10 mouse cellular contexts compared by ENCODE assay signal in the genomic region with DNA sequence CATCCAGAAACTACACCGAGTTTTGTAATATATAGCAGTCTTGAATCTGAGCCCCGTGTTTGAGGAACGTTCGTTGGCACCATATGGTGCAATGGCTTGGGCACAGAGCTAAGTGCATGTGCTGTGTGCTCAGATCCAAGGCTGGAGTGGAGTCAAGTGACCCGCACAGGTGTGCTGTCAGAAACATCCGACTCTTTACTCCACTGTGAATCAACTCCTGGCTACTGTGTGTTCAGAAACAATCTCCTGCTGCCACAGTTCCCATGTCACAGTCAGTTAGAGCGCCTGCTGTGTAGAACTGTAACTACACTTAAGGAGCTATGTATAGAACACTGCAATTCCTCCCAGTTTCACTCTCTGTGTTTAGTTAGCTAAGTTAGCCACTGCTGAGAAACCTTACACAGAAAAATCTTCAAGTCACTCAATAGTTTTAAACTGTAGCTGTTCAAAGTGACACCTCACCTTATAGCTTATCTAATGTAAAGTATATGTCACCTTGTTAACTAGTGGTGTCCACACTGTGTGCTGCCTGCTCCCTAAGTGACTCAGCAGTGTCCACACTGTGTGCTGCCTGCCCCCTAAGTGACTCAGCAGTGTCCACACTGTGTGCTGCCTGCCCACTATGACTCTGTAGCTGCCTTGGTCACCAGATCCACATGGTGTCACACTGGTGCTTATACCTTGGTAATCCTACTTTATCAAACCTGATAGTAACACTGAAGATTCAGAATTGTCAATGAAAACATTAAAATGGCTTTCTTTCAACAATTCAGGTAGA. TPM values are rescaled to one million over a fixed set of nuclear protein-coding genes. Genes with fewer than 3 reads are reported as not detected.
A peak's percentile ranks its signal among the peaks of the same experiment; 100 is the strongest.
DNase-seq lines count a peak whose midpoint lies in the region; ATAC-seq and TF ChIP-seq lines count a peak whose summit lies in the region.
"Had no signal": no experiment of that assay in that cellular context is flagged by ENCODE, and none has a peak within 500 bp of the region (broad histone marks: within the 10 kb centered on the region; RNA-seq: fewer than 3 reads in every experiment).

No protein-coding gene starts in this region.

- H3K9ac ChIP-seq in forebrain, embryonic 14.5 days (ENCODE audit: low read length) = no peak overlapping the region
- H3K9ac ChIP-seq in forebrain, embryonic 11.5 days (ENCODE audit: low read length) = no peak overlapping the region
- H3K9ac ChIP-seq in forebrain, postnatal 0 days = no peak overlapping the region
- H3K9ac ChIP-seq in stomach, embryonic 16.5 days (ENCODE audit: low read length) = no peak overlapping the region
- H3K9ac ChIP-seq: embryonic facial prominence, embryonic 15.5 days had no signal

- no peak for DNase-seq in forebrain, embryonic 14.5 days (ENCODE audit: low spot score)
- DNase-seq in forebrain, embryonic 11.5 days (ENCODE audit: low spot score) = no peak
- peak; percentile 33 to 53 for DNase-seq in lung, adult 18-20 months
- no peak for DNase-seq in lung, postnatal 25 days (ENCODE audit: low spot score)
- peak; percentile 42 for DNase-seq in forebrain, postnatal 0 days
- no peak for DNase-seq in kidney, adult 2 months
- DNase-seq: midbrain, embryonic 14.5 days had no signal

- no peak for TF ChIP-seq POLR2A in kidney, adult 2 months (IDR thresholded peaks at IDR 0.05; ENCODE audit: low read depth, low read length)

- 78% methylated on average over 7 of the region's 7 CpGs for WGBS in forebrain, embryonic 14.5 days
- 92% methylated on average over 7 of the region's 7 CpGs for WGBS in forebrain, embryonic 11.5 days
- WGBS in forebrain, postnatal 0 days = 49% methylated on average over 7 of the region's 7 CpGs
- WGBS in stomach, embryonic 16.5 days = 74% methylated on average over 7 of the region's 7 CpGs
- 84% methylated on average over 7 of the region's 7 CpGs for WGBS in kidney, adult 2 months

- H3K27me3 ChIP-seq in forebrain, embryonic 14.5 days (replicated peaks; ENCODE audit: control insufficient read depth, insufficient read depth, low read length) = no peaks in the 10 kb centered on the region
- no peaks in the 10 kb centered on the region for H3K27me3 ChIP-seq in forebrain, embryonic 11.5 days (ENCODE audit: control insufficient read depth, insufficient read depth, low read length)
- no peaks in the 10 kb centered on the region for H3K27me3 ChIP-seq in forebrain, postnatal 0 days (ENCODE audit: insufficient read depth, low read length)
- H3K27me3 ChIP-seq in stomach, embryonic 16.5 days (ENCODE audit: control insufficient read depth, insufficient read depth, low read length) = no peaks in the 10 kb centered on the region
- no peaks in the 10 kb centered on the region for H3K27me3 ChIP-seq in kidney, adult 2 months (replicated peaks; ENCODE audit: control insufficient read depth, insufficient read depth, low read length)
- H3K27me3 ChIP-seq: embryonic facial prominence, embryonic 15.5 days had no signal

- ATAC-seq in forebrain, embryonic 14.5 days = peak; percentile 52
- ATAC-seq in forebrain, embryonic 11.5 days (replicated peaks; ENCODE audit: low FRiP score) = no peak
- ATAC-seq in forebrain, postnatal 0 days = peak; percentile 73
- peak; percentile 62; the same call in 1 of the 2 replicates for ATAC-seq in stomach, embryonic 16.5 days (ENCODE audit: insufficient read depth, low FRiP score)
- no peak for ATAC-seq in megakaryocyte-erythroid progenitor cell, adult 5-6 weeks (replicated peaks; ENCODE audit: low FRiP score, low TSS enrichment, poor library complexity, severe bottlenecking)

- no peak overlapping the region for H3K4me3 ChIP-seq in forebrain, embryonic 14.5 days (ENCODE audit: low read depth, low read length)
- H3K4me3 ChIP-seq in forebrain, embryonic 11.5 days (ENCODE audit: low read depth, low read length) = no peak overlapping the region
- no peak overlapping the region for H3K4me3 ChIP-seq in forebrain, postnatal 0 days (ENCODE audit: low read depth, low read length)
- no peak overlapping the region for H3K4me3 ChIP-seq in stomach, embryonic 16.5 days (replicated peaks; ENCODE audit: low read length)
- no peak overlapping the region for H3K4me3 ChIP-seq in kidney, adult 2 months (ENCODE audit: insufficient read depth, low read depth, low read length)
- H3K4me3 ChIP-seq: embryonic facial prominence, embryonic 15.5 days had no signal

- peaks cover 10% of the 10 kb centered on the region; the same call in 1 of the 2 replicates for H3K4me1 ChIP-seq in forebrain, embryonic 14.5 days (ENCODE audit: control insufficient read depth, insufficient read depth, low read length)
- H3K4me1 ChIP-seq in forebrain, embryonic 11.5 days (replicated peaks; ENCODE audit: control insufficient read depth, insufficient read depth, low read length) = peaks cover 3% of the 10 kb centered on the region; the same call in 1 of the 2 replicates
- no peaks in the 10 kb centered on the region for H3K4me1 ChIP-seq in forebrain, postnatal 0 days (ENCODE audit: insufficient read depth)
- H3K4me1 ChIP-seq in stomach, embryonic 16.5 days (ENCODE audit: control insufficient read depth, insufficient read depth, low read length) = peaks cover 26% of the 10 kb centered on the region
- H3K4me1 ChIP-seq in kidney, adult 2 months (ENCODE audit: control insufficient read depth, insufficient read depth, low read length) = no peaks in the 10 kb centered on the region

- peak; percentile 30 for TF ChIP-seq CTCF in forebrain, postnatal 0 days (IDR thresholded peaks at IDR 0.05; ENCODE audit: low read depth)
- TF ChIP-seq CTCF in kidney, adult 2 months (conservative IDR thresholded peaks at IDR 0.05; ENCODE audit: insufficient read depth, insufficient read length, low read depth, low read length) = no peak

- H3K9me3 ChIP-seq in forebrain, embryonic 14.5 days (replicated peaks; ENCODE audit: control insufficient read depth, low read length) = no peaks in the 10 kb centered on the region
- no peaks in the 10 kb centered on the region for H3K9me3 ChIP-seq in forebrain, embryonic 11.5 days (ENCODE audit: control insufficient read depth, low read length)
- H3K9me3 ChIP-seq in forebrain, postnatal 0 days (ENCODE audit: low read length) = no peaks in the 10 kb centered on the region
- H3K9me3 ChIP-seq in stomach, embryonic 16.5 days (replicated peaks; ENCODE audit: control insufficient read depth, low read length) = no peaks in the 10 kb centered on the region
- H3K9me3 ChIP-seq: embryonic facial prominence, embryonic 15.5 days had no signal

- no peak overlapping the region for H3K4me2 ChIP-seq in forebrain, embryonic 14.5 days (ENCODE audit: low read length)
- H3K4me2 ChIP-seq in forebrain, embryonic 11.5 days (ENCODE audit: low read depth, low read length, severe bottlenecking) = no peak overlapping the region
- no peak overlapping the region for H3K4me2 ChIP-seq in forebrain, postnatal 0 days (ENCODE audit: low read depth)
- no peak overlapping the region for H3K4me2 ChIP-seq in stomach, embryonic 16.5 days (ENCODE audit: low read depth, low read length)
- H3K4me2 ChIP-seq: embryonic facial prominence, embryonic 15.5 days had no signal

- H3K27ac ChIP-seq in forebrain, embryonic 14.5 days (ENCODE audit: low read depth, low read length) = no peak overlapping the region
- H3K27ac ChIP-seq in forebrain, embryonic 11.5 days (ENCODE audit: low read depth, low read length) = no peak overlapping the region
- H3K27ac ChIP-seq in forebrain, postnatal 0 days (ENCODE audit: low read depth, low read length) = no peak overlapping the region
- no peak overlapping the region for H3K27ac ChIP-seq in stomach, embryonic 16.5 days (ENCODE audit: low read length)
- no peak overlapping the region for H3K27ac ChIP-seq in kidney, adult 2 months (ENCODE audit: insufficient read depth, low read depth, low read length)
- H3K27ac ChIP-seq: embryonic facial prominence, embryonic 15.5 days had no signal

- H3K36me3 ChIP-seq in forebrain, embryonic 14.5 days (ENCODE audit: control insufficient read depth, insufficient read depth, low read length) = no peaks in the 10 kb centered on the region
- H3K36me3 ChIP-seq in forebrain, embryonic 11.5 days (ENCODE audit: control insufficient read depth, insufficient read depth, low read length) = no peaks in the 10 kb centered on the region
- H3K36me3 ChIP-seq in forebrain, postnatal 0 days (ENCODE audit: insufficient read depth) = no peaks in the 10 kb centered on the region
- H3K36me3 ChIP-seq in stomach, embryonic 16.5 days (ENCODE audit: control insufficient read depth, insufficient read depth, low read length) = no peaks in the 10 kb centered on the region
- H3K36me3 ChIP-seq in kidney, adult 2 months (ENCODE audit: control insufficient read depth, insufficient read depth, low read length) = no peaks in the 10 kb centered on the region
- H3K36me3 ChIP-seq: embryonic facial prominence, embryonic 15.5 days had no signal

RNA-seq across cellular contexts. Expression of gene Hs2st1, which starts 32.7 kb away (rescaled TPM):
- 18.3 and 18.6 TPM in 2 replicates for polyA plus RNA-seq in forebrain, embryonic 14.5 days (2014; fragmentation: Nextera tagmentation; extraction: Ambion mirVana)
- 25.3 and 26.8 TPM in 2 replicates for polyA plus RNA-seq in forebrain, embryonic 11.5 days (2014; fragmentation: Nextera tagmentation; extraction: Ambion mirVana)
- 47.1 and 57.7 TPM in 2 replicates for total RNA-seq in forebrain, postnatal 0 days (2014; rRNA removed)
- polyA plus RNA-seq in forebrain, postnatal 0 days (2015; fragmentation: Nextera tagmentation; extraction: Ambion mirVana) = 9.9 and 14.1 TPM in 2 replicates
- 8.2 and 10.5 TPM in 2 replicates for polyA plus RNA-seq in stomach, embryonic 16.5 days (2015; fragmentation: Nextera tagmentation; extraction: Ambion mirVana)
- 4.9 and 5.2 TPM in 2 replicates for polyA plus RNA-seq in kidney, adult 2 months (2012; rRNA removed)
- total RNA-seq in megakaryocyte-erythroid progenitor cell, adult 5-6 weeks (2014; fragmentation: Nextera tagmentation) = 11.6 and 14.2 TPM in 2 replicates
- 9.9 and 11.4 TPM in 2 replicates for total RNA-seq in megakaryocyte-erythroid progenitor cell, adult 5-6 weeks (2017)

RNA-seq across cellular contexts. Expression of gene Selenof, which starts 32.8 kb away (rescaled TPM):
- polyA plus RNA-seq in forebrain, embryonic 14.5 days (2014; fragmentation: Nextera tagmentation; extraction: Ambion mirVana) = 518 and 577 TPM in 2 replicates
- 385 and 409 TPM in 2 replicates for polyA plus RNA-seq in forebrain, embryonic 11.5 days (2014; fragmentation: Nextera tagmentation; extraction: Ambion mirVana)
- total RNA-seq in forebrain, postnatal 0 days (2014; rRNA removed) = 347 and 486 TPM in 2 replicates
- 660 and 719 TPM in 2 replicates for polyA plus RNA-seq in forebrain, postnatal 0 days (2015; fragmentation: Nextera tagmentation; extraction: Ambion mirVana)
- polyA plus RNA-seq in stomach, embryonic 16.5 days (2015; fragmentation: Nextera tagmentation; extraction: Ambion mirVana) = 610 and 622 TPM in 2 replicates
- 215 and 275 TPM in 2 replicates for polyA plus RNA-seq in kidney, adult 2 months (2012; rRNA removed)
- total RNA-seq in megakaryocyte-erythroid progenitor cell, adult 5-6 weeks (2014; fragmentation: Nextera tagmentation) = 228 and 242 TPM in 2 replicates
- total RNA-seq in megakaryocyte-erythroid progenitor cell, adult 5-6 weeks (2017) = 570 and 661 TPM in 2 replicates

Comparison
In these comparisons a context has a peak if more than half of its experiments do, and no peak if none do; other contexts are left out.
1. ATAC-seq: peak in forebrain, embryonic 14.5 days (single experiment), forebrain, postnatal 0 days (single experiment) and stomach, embryonic 16.5 days (single experiment); none in forebrain, embryonic 11.5 days (single experiment) and megakaryocyte-erythroid progenitor cell, adult 5-6 weeks (single experiment).
2. DNase-seq: peak in lung, adult 18-20 months (2 of 2) and forebrain, postnatal 0 days (single experiment); none in forebrain, embryonic 14.5 days (single experiment), forebrain, embryonic 11.5 days (single experiment), lung, postnatal 25 days (single experiment) and kidney, adult 2 months (single experiment).